Mouse (Mus musculus) G1E (cell line): ENCODE results near the gene Cttn. TPM values are rescaled to one million over a fixed set of nuclear protein-coding genes. Genes with fewer than 3 reads are reported as not detected.

Experiments used
- ATAC-seq: 2 replicates; pipeline ENCODE4 v1.8.0; 2016; ENCODE audit warnings: mild to moderate bottlenecking; ENCODE audit not compliant: insufficient number of reproducible peaks, poor library complexity, low FRiP score, severe bottlenecking; ENCODE audit errors: extremely low read depth
- DNase-seq: peaks from one replicate; pipeline ENCODE4 v3.0.0; 2012; ENCODE audit warnings: low spot score
- H3K27me3 ChIP-seq: 2 replicates; pipeline ENCODE4 v1.6.1; 2012; ENCODE audit warnings: mild to moderate bottlenecking, low read length, inconsistent platforms; ENCODE audit not compliant: insufficient read depth
- H3K36me3 ChIP-seq: replicated peaks from 2 replicates; pipeline ENCODE3; 2012; ENCODE audit warnings: mild to moderate bottlenecking, inconsistent platforms
- H3K4me1 ChIP-seq: 2 replicates; pipeline ENCODE4 v1.6.1; 2012; ENCODE audit warnings: low read depth, low read length, inconsistent platforms, mixed read lengths; ENCODE audit not compliant: insufficient read depth
- H3K4me3 ChIP-seq: 2 replicates; pipeline ENCODE4 v1.5.1; 2012; ENCODE audit warnings: low read depth, mild to moderate bottlenecking, inconsistent platforms, low read length, moderate library complexity, mixed read lengths
- H3K9me3 ChIP-seq: replicated peaks from 2 replicates; pipeline ENCODE4 v1.6.1; 2012; ENCODE audit warnings: inconsistent platforms
- CTCF ChIP-seq: IDR thresholded peaks from 2 replicates; pipeline ENCODE4 v1.5.1; 2012; ENCODE audit warnings: low read depth, low read length, inconsistent platforms, mixed read lengths
- GATA1 ChIP-seq: IDR thresholded peaks from 2 replicates; pipeline ENCODE4 v1.6.1; 2012; ENCODE audit warnings: borderline replicate concordance, low read length, inconsistent platforms, mixed read lengths
- GATA2 ChIP-seq: IDR thresholded peaks from 2 replicates; pipeline ENCODE4 v1.6.1; 2012; ENCODE audit warnings: low read depth, low read length, inconsistent platforms, borderline replicate concordance
- POLR2AphosphoS5 ChIP-seq: IDR thresholded peaks from 2 replicates; pipeline ENCODE4 v1.6.1; 2012; ENCODE audit warnings: low read depth, low read length, inconsistent platforms; ENCODE audit not compliant: insufficient replicate concordance
- TAL1 ChIP-seq: conservative IDR thresholded peaks from 2 replicates; pipeline ENCODE4 v1.6.1; 2012; ENCODE audit warnings: low read depth, low read length, inconsistent platforms, mixed read lengths
- polyA plus RNA-seq: library from polyadenylated mRNA; stranded (reverse); fragments of >175 nt; gene quantifications from 2 replicates; pipeline ENCODE4 v1.2.3, GENCODE M21; 2012
- total RNA-seq, 2 experiments: library from RNA; stranded (forward) in 1 of 2; stranded (reverse) in 1 of 2; fragments of 200-1000 nt in 1 of 2; fragments of >200 nt in 1 of 2; fragmentation: Nextera tagmentation in 1 of 2; gene quantifications; 2 replicates each; pipeline ENCODE4 v1.2.3; 2014 to 2017

The Cttn gene
- total and polyA plus RNA-seq, 3 experiments: 23.8 to 107 (median 34.1) TPM

GRCm38 (mm10) chr7:144450661-144451060, 20.1 kb downstream of the Cttn start:
- ATAC-seq (no peak), DNase-seq (no peak)
- H3K4me1 ChIP-seq: peaks cover 26% of the 10 kb centered on the region
- no peaks in the 10 kb centered on the region; the same call in 1 of the 2 replicates for H3K27me3 ChIP-seq
- H3K36me3 ChIP-seq: peaks cover 97% of the 10 kb centered on the region
- H3K4me3 ChIP-seq: no peak overlapping the region
- TF ChIP-seq POLR2AphosphoS5 (no peak), GATA2 (no peak), TAL1 (no peak), CTCF (no peak), GATA1 (no peak)
- H3K9me3 ChIP-seq: no peaks in the 10 kb centered on the region

- no peaks in the 10 kb centered on the region for H3K9me3 ChIP-seq
- DNase-seq: no peak
- ATAC-seq: no peak
- no peak overlapping the region for H3K4me3 ChIP-seq
- peaks cover 26% of the 10 kb centered on the region for H3K4me1 ChIP-seq
- H3K36me3 ChIP-seq: peaks cover 97% of the 10 kb centered on the region
- no peak for TF ChIP-seq GATA2
- no peak for TF ChIP-seq GATA1
- TF ChIP-seq TAL1: no peak
- TF ChIP-seq CTCF: no peak
- TF ChIP-seq POLR2AphosphoS5: no peak
- no peaks in the 10 kb centered on the region; the same call in 1 of the 2 replicates for H3K27me3 ChIP-seq
Observed at GRCm38 (mm10) chr7:144449637-144450570, 20.9 kb downstream of the Cttn start.

GRCm38 (mm10) chr7:144448186-144448585, 22.6 kb downstream of the Cttn start:
- H3K4me3 ChIP-seq: no peak overlapping the region
- DNase-seq (no peak), ATAC-seq (no peak)
- H3K27me3 ChIP-seq: no peaks in the 10 kb centered on the region; the same call in 1 of the 2 replicates
- H3K9me3 ChIP-seq: no peaks in the 10 kb centered on the region
- H3K36me3 ChIP-seq: peaks cover 90% of the 10 kb centered on the region
- peaks cover 26% of the 10 kb centered on the region for H3K4me1 ChIP-seq
- no peak for TF ChIP-seq POLR2AphosphoS5
- no peak for TF ChIP-seq CTCF
- no peak for TF ChIP-seq GATA2
- no peak for TF ChIP-seq TAL1
- TF ChIP-seq GATA1: no peak

- H3K4me3 ChIP-seq: peak overlapping the region; percentile 14; the same call in 1 of the 2 replicates
- H3K27me3 ChIP-seq: no peaks in the 10 kb centered on the region; the same call in 1 of the 2 replicates
- no peaks in the 10 kb centered on the region for H3K9me3 ChIP-seq
- H3K36me3 ChIP-seq: peaks cover 89% of the 10 kb centered on the region
- DNase-seq (peak; percentile 57), ATAC-seq (peak; percentile 92)
- TF ChIP-seq GATA1 (no peak), POLR2AphosphoS5 (no peak), TAL1 (0 out of 2 replicates have a peak, but pooled peaks have one; percentile 23), CTCF (no peak)
- peaks cover 26% of the 10 kb centered on the region for H3K4me1 ChIP-seq
Observed at GRCm38 (mm10) chr7:144447146-144447545, 23.7 kb downstream of the Cttn start.

- H3K27me3 ChIP-seq: no peaks in the 10 kb centered on the region; the same call in 1 of the 2 replicates
- H3K9me3 ChIP-seq: no peaks in the 10 kb centered on the region
- H3K4me3 ChIP-seq: no peak overlapping the region
- TF ChIP-seq GATA1 (no peak), TAL1 (no peak), CTCF (no peak), GATA2 (no peak), POLR2AphosphoS5 (no peak)
- ATAC-seq (no peak), DNase-seq (no peak)
- peaks cover 26% of the 10 kb centered on the region for H3K4me1 ChIP-seq
- peaks cover 89% of the 10 kb centered on the region for H3K36me3 ChIP-seq
Observed at GRCm38 (mm10) chr7:144444788-144445187, 26.0 kb downstream of the Cttn start.

- peaks cover 92% of the 10 kb centered on the region for H3K36me3 ChIP-seq
- DNase-seq (no peak), ATAC-seq (no peak)
- no peak for TF ChIP-seq CTCF
- no peak for TF ChIP-seq TAL1
- no peak for TF ChIP-seq GATA1
- no peak for TF ChIP-seq GATA2
- no peak for TF ChIP-seq POLR2AphosphoS5
- peaks cover 9% of the 10 kb centered on the region for H3K4me1 ChIP-seq
- H3K27me3 ChIP-seq: no peaks in the 10 kb centered on the region
- no peak overlapping the region for H3K4me3 ChIP-seq
- no peaks in the 10 kb centered on the region for H3K9me3 ChIP-seq
Observed at GRCm38 (mm10) chr7:144441976-144442375, 28.8 kb downstream of the Cttn start.

- DNase-seq: no peak
- Histone ChIP-seq H3K36me3 (peaks cover 92% of the 10 kb centered on the region), H3K4me1 (peaks cover 4% of the 10 kb centered on the region), H3K9me3 (no peaks in the 10 kb centered on the region), H3K27me3 (no peaks in the 10 kb centered on the region), H3K4me3 (no peak overlapping the region)
- TF ChIP-seq CTCF (no peak), TAL1 (no peak), POLR2AphosphoS5 (no peak), GATA2 (no peak), GATA1 (no peak)
- ATAC-seq: no peak
Observed at GRCm38 (mm10) chr7:144441466-144441865, 29.3 kb downstream of the Cttn start.
